Mouse (Mus musculus): ENCODE results near the gene Polr2l.

The Polr2l gene

GRCm38 (mm10) chr7:141484186-141485120, 9.5 kb upstream of the Polr2l start:
- no peak for DNase-seq (ENCODE audit: low read depth, low spot score)

DNA sequence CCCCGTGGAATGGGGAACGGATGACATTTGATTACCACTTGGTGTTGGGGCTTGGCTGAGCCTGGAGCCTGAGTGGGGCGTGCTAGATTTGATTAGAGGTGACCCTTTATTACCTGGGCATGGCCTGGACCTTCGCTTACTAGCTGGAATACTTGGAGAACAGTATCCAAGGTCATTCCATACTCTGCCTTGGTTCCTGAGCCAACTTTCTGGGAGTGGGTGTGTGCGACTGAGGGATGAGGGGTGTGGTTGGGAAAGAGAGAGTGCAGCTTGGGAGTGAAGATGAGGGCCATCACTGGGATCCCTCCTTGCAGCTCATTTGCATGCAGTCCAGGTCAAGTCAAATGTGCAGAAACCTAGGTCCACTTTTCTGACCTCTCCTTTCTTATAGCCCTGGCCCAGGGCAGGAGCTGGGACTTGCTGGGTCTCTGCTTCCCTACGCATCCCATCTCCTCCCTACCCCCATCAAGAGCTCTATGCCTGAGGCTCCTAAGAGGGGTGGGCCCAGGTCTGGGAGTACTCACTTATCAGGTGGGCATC, 8.3 kb upstream of the Polr2l start:
- DNase-seq (ENCODE audit: low read depth, low spot score), result no peak

DNA sequence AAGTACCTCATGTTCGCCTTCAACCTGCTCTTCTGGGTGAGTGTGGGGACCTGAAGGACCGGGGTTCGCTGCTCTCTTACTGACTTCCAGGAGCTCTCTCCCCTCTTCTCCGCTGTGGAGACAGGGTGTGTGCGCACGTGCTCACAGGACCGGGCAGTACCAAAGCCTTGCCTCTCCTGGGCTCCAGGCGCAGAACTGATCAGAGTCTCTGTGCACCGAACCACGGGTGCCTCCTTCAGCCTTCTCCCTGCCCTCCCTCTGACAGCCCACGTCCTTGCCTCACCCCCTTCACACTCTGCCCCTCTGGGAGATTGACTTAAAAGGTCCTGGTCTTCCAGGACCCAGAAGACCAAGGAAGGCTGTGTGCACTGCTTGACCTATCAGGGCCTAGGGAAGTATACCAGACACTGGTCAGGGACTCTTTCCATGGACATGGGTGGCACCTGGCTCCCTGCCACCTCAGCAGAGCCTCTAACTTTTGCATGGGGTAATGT, 7.6 kb upstream of the Polr2l start:
- DNase-seq (ENCODE audit: low read depth, low spot score), result no peak

DNA sequence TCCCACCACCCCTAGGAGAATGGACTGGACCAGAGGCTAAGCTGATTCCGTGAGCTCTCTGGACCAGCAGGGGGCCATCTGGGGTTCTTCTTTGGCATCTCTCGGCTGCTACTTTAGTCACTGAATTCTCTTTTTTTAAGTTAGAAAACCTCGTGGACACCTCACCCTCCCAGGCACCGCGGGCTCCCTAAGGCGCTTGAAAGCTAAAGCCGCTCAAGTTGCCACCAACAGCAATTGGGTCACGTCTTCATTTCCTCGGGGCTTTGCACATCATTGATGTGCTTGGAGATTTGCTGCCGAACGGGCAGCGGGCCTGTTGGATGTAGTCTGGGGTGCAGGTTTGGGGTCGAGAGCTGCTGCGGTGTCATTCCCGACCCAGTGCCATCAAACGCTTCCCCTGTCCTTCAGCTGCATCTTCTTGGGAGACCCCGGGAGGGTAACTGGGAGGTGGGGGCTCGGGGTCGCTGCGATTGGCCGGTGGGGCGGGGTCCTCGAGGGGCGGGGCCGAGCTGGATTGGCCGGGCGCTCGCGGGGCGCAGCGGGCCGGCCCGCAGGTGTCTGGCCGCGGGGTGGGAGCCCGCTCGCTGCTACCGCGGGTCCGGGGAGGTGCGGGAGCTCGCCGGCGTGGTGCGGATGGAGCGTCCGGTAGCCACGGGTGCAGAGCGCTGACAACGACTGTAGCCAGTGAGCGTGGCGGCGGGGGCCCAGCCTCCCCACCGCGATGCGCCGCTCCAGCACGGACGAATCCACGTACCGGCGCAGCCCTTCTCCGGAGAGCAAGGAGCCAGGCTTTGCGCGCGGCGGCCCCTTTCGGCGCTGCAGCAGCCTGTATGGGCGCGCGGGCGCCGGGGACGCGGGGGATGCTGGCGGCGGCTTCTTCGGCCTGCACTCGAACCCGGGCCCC, 6.8 kb upstream of the Polr2l start:
- peak; percentile 59 for DNase-seq (ENCODE audit: low read depth, low spot score)

GRCm38 (mm10) chr7:141480842-141481497, 6.0 kb upstream of the Polr2l start:
- peak; percentile 82 for DNase-seq (ENCODE audit: low read depth, low spot score)

GRCm38 (mm10) chr7:141478270-141478748, 3.4 kb upstream of the Polr2l start:
- DNase-seq (ENCODE audit: low read depth, low spot score), result no peak

DNA sequence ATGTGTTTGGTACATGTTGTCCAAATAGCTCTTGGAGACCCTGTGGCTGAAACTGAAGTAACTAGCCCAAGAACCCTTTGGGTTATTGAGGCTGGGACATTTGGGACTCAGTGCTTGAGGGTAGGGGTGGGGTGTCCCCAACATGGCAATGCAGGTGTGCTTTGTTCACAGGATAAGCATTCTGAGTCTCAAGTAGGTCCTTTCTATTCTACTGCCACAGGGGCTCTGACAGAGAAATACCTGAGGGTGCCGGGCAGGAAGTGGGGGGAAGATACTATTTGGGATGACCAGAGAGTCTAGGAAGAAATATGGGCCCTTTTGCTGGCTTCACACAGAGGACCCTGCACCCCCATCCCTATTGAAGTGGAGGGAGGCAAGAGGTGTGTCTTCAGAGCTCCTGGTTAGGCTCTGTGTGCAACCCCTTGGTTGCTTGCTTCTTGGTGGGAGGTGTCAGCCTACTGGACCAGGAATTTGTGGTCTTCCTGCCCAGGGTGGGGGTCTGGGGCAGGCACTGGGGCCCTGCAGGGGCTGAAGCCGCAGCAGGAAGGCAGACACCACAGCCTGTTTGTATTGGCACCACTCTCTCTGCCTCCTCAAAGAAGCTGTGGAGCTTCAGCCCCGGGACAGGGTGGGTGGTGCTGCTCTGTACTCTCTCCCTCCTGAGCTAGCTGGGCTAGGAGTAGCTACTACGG, 2.8 kb upstream of the Polr2l start:
- DNase-seq (ENCODE audit: low read depth, low spot score), result no peak

GRCm38 (mm10) chr7:141476981-141477370, 2.0 kb upstream of the Polr2l start:
- no peak for DNase-seq (ENCODE audit: low read depth, low spot score)

- peak; percentile 71 for DNase-seq (ENCODE audit: low read depth, low spot score)
These were observed 1.5 kb upstream of the Polr2l start for GRCm38 (mm10) chr7:141476226-141476980.

- DNase-seq (ENCODE audit: low read depth, low spot score), result peak; percentile 17
These were observed 850 bp upstream of the Polr2l start for GRCm38 (mm10) chr7:141475805-141476158.

GRCm38 (mm10) chr7:141474160-141474559, 772 bp downstream of the Polr2l start:
- DNase-seq (ENCODE audit: low read depth, low spot score), result no peak

- no peak for DNase-seq (ENCODE audit: low read depth, low spot score)
These were observed 2.2 kb downstream of the Polr2l start for GRCm38 (mm10) chr7:141472763-141473162.

GRCm38 (mm10) chr7:141472226-141472625, 2.7 kb downstream of the Polr2l start:
- no peak for DNase-seq (ENCODE audit: low read depth, low spot score)

DNA sequence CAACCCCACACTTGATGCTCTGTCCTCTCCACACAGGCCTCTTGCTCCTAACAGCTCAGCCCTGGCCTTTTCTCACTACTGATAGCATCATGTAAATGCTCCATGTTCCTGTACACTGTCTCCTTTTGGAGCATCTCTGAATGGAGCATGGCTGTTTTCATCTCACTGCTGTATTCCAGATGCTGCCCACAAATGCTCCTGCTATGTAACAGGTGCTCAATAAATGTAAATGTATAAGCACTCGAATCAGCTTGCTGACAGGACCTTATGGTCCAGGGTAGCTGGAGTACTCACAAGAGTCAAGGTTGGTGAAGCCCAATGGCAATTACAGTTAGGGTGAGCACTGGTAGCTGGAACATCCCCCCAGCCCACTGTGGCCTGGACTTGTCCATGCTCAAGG, 3.7 kb downstream of the Polr2l start:
- DNase-seq (ENCODE audit: low read depth, low spot score), result no peak

DNA sequence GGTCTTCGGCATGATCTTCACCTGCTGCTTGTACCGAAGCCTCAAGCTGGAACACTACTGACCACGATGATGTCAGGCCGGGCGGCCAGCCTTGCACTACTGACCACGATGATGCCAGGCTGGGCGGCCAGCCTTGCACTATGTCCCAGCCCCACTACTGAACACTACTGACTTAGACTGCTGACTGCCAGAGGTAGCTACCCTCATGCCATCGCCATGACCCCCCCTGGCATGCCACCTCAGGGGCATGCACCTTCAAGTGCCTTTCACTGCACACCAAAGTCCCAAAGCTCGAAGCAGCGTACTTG, 4.3 kb downstream of the Polr2l start:
- DNase-seq (ENCODE audit: low read depth, low spot score), result no peak

GRCm38 (mm10) chr7:141469901-141470636, 4.9 kb downstream of the Polr2l start:
- DNase-seq (ENCODE audit: low read depth, low spot score), result no peak

GRCm38 (mm10) chr7:141469352-141469751, 5.6 kb downstream of the Polr2l start:
- DNase-seq (ENCODE audit: low read depth, low spot score), result no peak

GRCm38 (mm10) chr7:141468522-141469211, 6.3 kb downstream of the Polr2l start:
- DNase-seq (ENCODE audit: low read depth, low spot score), result peak; percentile 92

DNA sequence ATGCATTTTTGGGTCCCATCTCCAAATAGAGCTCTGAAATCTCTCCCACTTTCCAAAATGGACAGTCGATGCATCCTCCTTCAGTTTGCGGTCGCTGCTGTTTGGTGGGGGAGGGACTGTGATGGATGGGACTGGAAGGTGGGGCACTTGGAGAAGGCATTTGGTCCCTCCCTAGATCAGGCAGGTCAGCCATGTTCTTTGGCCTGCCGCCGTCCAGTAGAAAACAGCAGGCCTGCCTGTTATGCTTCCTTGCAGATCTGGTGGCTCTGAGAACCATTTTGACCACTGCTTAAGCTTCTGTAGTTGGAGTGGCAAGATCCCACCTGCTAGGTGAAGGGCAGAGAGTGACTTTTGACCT, 6.8 kb downstream of the Polr2l start:
- DNase-seq (ENCODE audit: low read depth, low spot score), result no peak

Measured in ES-CJ7 (cell line).